Mouse (Mus musculus) C2C12 (cell line): ENCODE results near the gene Glb1. TPM values are rescaled to one million over a fixed set of nuclear protein-coding genes. Genes with fewer than 3 reads are reported as not detected.
A peak's percentile ranks its signal among the peaks of the same experiment; 100 is the strongest.
"Not testable (repeated sequence)": the region's sequence is repeated elsewhere in the genome, so short reads cannot be mapped to it uniquely, and the experiment has no call there.

Source experiments
- H3K27me3 ChIP-seq: one replicate; pipeline ENCODE4 v1.6.1; 2011; ENCODE audit not compliant: control insufficient read depth, insufficient read depth, insufficient read length
- H3K36me3 ChIP-seq: one replicate; pipeline ENCODE4 v1.6.1; 2011; ENCODE audit not compliant: control insufficient read depth, insufficient read depth
- H3K4me3 ChIP-seq: one replicate; pipeline ENCODE4 v1.5.1; 2011; ENCODE audit warnings: mild to moderate bottlenecking, control low read depth; ENCODE audit not compliant: poor library complexity, insufficient read depth, severe bottlenecking
- H3K79me2 ChIP-seq: one replicate; pipeline ENCODE4 v1.6.1; 2011; ENCODE audit not compliant: control insufficient read depth, insufficient read depth
- H3K79me3 ChIP-seq: one replicate; pipeline ENCODE4 v1.6.1; 2011; ENCODE audit warnings: low read depth, control low read depth
- H3ac ChIP-seq: one replicate; pipeline ENCODE3; 2011; ENCODE audit warnings: low read depth; ENCODE audit not compliant: control insufficient read depth, insufficient read length
- CEBPB ChIP-seq: IDR thresholded peaks from one replicate; pipeline ENCODE4 v1.6.1; 2011; ENCODE audit warnings: low read depth, mild to moderate bottlenecking, control low read depth, moderate library complexity
- CTCF ChIP-seq: IDR thresholded peaks from one replicate; pipeline ENCODE4 v1.5.1; 2011; ENCODE audit not compliant: control insufficient read depth, insufficient read depth, insufficient read length
- FOSL1 ChIP-seq: IDR thresholded peaks from one replicate; pipeline ENCODE4 v1.8.0; 2011; ENCODE audit warnings: mild to moderate bottlenecking, low read length; ENCODE audit not compliant: poor library complexity, insufficient read depth, severe bottlenecking
- MAX ChIP-seq: IDR thresholded peaks from one replicate; pipeline ENCODE4 v1.6.1; 2011; ENCODE audit warnings: mild to moderate bottlenecking, control low read depth
- MYOD1 ChIP-seq: IDR thresholded peaks from one replicate; pipeline ENCODE4 v1.6.1; 2011; ENCODE audit warnings: low read depth; ENCODE audit not compliant: control insufficient read depth, insufficient read length
- MYOG ChIP-seq: IDR thresholded peaks from one replicate; pipeline ENCODE4 v1.6.1; 2011; ENCODE audit not compliant: control insufficient read depth, insufficient read length; ENCODE audit errors: extremely low read depth
- USF1 ChIP-seq: IDR thresholded peaks from one replicate; pipeline ENCODE4 v1.6.1; 2011; ENCODE audit warnings: low read depth, mild to moderate bottlenecking, control low read depth, moderate library complexity
- polyA plus RNA-seq: library from polyadenylated mRNA; unstranded; fragments of >200 nt; fragmentation: generic; extraction: Trizol; gene quantifications from one replicate; pipeline ENCODE4 v1.2.1, GENCODE M21; 2012; ENCODE audit warnings: missing spikeins

The Glb1 gene
- polyA plus RNA-seq, 1 experiment = 21.1 TPM

DNA sequence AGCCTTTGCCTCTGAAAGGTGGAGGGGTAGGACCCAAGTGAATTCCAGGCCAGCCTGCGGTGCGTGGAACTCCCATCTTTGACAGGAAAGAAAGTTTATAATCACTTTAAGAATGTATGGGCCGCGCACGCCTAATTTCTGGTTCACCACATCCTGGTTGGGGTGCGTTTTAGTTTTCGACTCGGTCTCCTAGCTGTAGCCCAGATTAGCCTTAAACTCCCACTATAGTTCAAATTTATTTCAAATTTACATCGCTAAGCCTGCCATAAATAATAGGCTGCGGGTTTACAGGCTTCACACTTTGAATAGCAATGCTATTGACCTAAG lies 10.2 kb upstream of the Glb1 start:
- Histone ChIP-seq H3K79me3 (peaks cover 11% of the 10 kb centered on the region), H3K79me2 (peaks cover 24% of the 10 kb centered on the region), H3K27me3 (no peaks in the 10 kb centered on the region), H3K36me3 (no peaks in the 10 kb centered on the region), H3K4me3 (peak overlapping the region; percentile 55), H3ac (no peak overlapping the region)
- TF ChIP-seq CEBPB = no peak
- no peak for TF ChIP-seq CTCF
- TF ChIP-seq USF1 = no peak
- no peak for TF ChIP-seq MYOG
- TF ChIP-seq MYOD1 = no peak
- no peak for TF ChIP-seq MAX
- TF ChIP-seq FOSL1 = no peak

DNA sequence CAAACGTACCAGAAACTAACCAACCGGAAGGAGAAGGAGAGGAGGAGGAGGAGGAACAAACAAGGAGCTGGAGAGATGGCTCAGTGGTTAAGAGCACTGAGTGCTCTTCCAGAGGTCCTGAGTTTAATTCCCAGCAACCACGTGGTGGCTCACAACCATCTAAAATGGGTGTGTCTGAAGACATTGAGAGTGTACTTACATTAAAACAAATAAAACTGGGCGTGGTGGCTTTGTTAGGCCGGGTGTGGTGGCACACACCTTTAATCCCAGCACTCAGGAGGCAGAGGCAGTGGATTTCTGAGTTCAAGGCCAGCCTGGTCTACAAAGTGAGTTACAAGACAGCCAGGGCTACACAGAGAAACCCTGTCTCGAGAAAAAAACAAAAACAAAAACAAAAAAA lies 6.7 kb upstream of the Glb1 start:
- not testable (repeated sequence) for H3K27me3 ChIP-seq, H3K36me3 ChIP-seq, H3ac ChIP-seq, H3K4me3 ChIP-seq, H3K79me3 ChIP-seq, H3K79me2 ChIP-seq

DNA sequence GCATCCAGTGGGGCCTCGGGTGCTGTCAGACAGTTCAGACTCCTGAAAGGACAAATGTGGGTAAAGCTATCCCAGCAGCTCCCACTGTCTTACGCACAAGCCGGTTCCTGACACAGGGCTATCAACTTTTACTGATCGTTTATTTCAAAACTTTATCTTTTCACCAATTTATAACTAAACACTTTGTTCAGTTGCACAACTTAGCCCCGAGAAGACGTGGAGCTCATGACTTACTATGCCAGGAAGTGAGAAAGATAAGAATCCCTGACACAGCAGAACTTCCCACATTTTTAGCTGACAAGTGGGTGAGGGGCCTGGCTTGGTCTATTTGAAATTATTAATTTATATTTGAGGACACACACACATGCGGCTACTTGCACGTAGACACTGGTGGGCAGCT lies 6.2 kb upstream of the Glb1 start:
- Histone ChIP-seq H3K79me3 (no peaks in the 10 kb centered on the region), H3ac (no peak overlapping the region)
- TF ChIP-seq CTCF = no peak
- TF ChIP-seq MYOD1 = no peak
- TF ChIP-seq CEBPB = no peak
- TF ChIP-seq MAX = no peak
- TF ChIP-seq USF1 = no peak
- no peak for TF ChIP-seq MYOG
- no peak for TF ChIP-seq FOSL1

DNA sequence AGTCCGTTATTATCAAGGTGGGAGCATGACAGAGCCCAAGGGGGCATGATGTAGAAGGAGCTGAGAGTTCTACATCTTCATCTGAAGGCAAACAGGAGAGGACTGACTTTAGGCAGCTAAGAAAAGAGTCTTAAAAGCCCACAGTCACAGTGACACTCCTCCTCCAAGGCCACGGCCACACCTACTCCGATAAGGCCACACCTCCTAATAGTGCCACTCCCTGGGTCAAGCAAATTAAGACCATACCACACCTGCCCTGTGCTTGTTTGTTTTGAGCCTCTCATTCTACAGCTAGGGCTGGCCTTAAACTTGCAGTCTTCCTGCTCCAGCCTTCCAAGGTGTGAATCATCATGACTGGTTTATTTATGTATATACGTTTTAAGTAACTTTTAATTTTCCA lies 5.6 kb upstream of the Glb1 start:
- TF ChIP-seq MAX = no peak
- no peak overlapping the region for H3ac ChIP-seq
- no peaks in the 10 kb centered on the region for H3K36me3 ChIP-seq
- H3K27me3 ChIP-seq = no peaks in the 10 kb centered on the region
- H3K79me2 ChIP-seq = no peaks in the 10 kb centered on the region
- no peaks in the 10 kb centered on the region for H3K79me3 ChIP-seq
- H3K4me3 ChIP-seq = no peak overlapping the region

More for the DNA sequence above, 6.2 kb upstream of the Glb1 start:
- H3K4me3 ChIP-seq = no peak overlapping the region
- H3K36me3 ChIP-seq = no peaks in the 10 kb centered on the region
- peaks cover 3% of the 10 kb centered on the region for H3K79me2 ChIP-seq
- no peaks in the 10 kb centered on the region for H3K27me3 ChIP-seq

DNA sequence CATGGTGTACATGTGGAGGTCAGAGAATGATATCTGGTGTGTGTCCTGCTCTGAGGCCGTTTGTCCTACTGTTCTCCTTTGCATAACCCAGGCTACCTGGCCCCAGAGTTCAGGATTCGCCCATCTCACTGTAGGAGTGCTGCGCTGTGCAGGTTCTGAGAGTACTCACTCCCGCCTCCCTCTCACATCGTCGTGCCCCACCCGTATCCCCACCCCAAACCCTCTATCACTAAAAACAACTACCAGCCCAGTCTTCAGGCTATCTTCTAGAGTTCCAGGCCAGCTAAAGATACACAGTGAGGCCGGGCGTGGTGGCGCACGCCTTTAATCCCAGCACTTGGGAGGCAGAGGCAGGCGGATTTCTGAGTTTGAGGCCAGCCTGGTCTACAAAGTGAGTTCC lies 1.2 kb upstream of the Glb1 start:
- Histone ChIP-seq H3K27me3 (no peaks in the 10 kb centered on the region), H3K79me2 (peaks cover 35% of the 10 kb centered on the region), H3K79me3 (peaks cover 19% of the 10 kb centered on the region), H3K36me3 (no peaks in the 10 kb centered on the region), H3K4me3 (no peak overlapping the region), H3ac (no peak overlapping the region)
- no peak for TF ChIP-seq FOSL1

DNA sequence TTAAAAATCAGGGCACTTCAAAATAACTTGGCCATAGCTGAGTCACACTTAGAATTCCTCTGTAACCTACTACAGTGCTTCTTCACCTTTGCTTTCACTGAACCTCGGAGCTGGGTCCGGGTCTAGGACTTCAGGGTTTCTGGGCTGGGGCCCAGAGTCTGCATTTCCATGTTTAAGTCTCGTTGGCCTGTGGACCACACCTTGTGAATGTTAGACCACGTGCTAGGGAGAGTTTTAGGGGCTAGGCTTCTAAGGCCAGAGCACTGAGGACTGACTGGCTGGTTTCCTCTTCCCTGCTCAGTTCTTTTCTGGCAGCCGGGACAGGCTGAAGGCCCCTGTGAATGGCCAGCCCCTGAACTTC lies 308 bp upstream of the Glb1 start:
- Histone ChIP-seq H3ac (no peak overlapping the region), H3K4me3 (peak overlapping the region; percentile 56), H3K27me3 (no peaks in the 10 kb centered on the region), H3K79me3 (peaks cover 21% of the 10 kb centered on the region), H3K79me2 (peaks cover 44% of the 10 kb centered on the region), H3K36me3 (peaks cover 2% of the 10 kb centered on the region)
- no peak for TF ChIP-seq CEBPB
- TF ChIP-seq FOSL1 = no peak
- TF ChIP-seq MAX = peak; percentile 16
- no peak for TF ChIP-seq MYOD1
- TF ChIP-seq CTCF = no peak
- no peak for TF ChIP-seq USF1
- TF ChIP-seq MYOG = no peak

DNA sequence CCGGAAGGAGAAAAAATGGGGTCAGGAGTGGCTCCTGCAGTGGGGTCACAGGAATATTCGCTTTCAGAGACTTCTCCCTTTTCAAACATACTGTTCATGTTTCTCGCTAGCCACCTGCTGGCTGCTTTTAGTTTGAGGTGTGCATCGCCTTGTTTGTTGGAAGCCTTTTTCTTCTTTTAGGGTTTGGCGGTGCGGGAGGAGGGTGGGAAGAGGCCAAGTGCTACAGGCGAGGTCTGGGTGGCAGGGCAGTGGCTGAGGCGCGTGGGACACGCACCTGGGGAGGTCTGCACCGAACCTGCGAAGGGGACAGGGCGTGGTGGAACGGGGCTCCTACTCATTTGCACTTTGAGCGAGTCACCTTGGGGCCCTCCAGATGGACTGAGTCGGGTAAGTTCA lies 807 bp downstream of the Glb1 start:
- H3K79me3 ChIP-seq = peaks cover 27% of the 10 kb centered on the region
- H3K36me3 ChIP-seq = peaks cover 11% of the 10 kb centered on the region
- H3ac ChIP-seq = peak overlapping the region; percentile 75
- peaks cover 55% of the 10 kb centered on the region for H3K79me2 ChIP-seq
- TF ChIP-seq FOSL1 (no peak), CTCF (no peak), MYOD1 (no peak), MYOG (no peak), USF1 (no peak), CEBPB (no peak), MAX (no peak)
- H3K4me3 ChIP-seq = peak overlapping the region; percentile 56
- H3K27me3 ChIP-seq = no peaks in the 10 kb centered on the region
